Mouse (Mus musculus) left cerebral cortex, postnatal 4 days (tissue): ENCODE results near the gene Topors. TPM values are rescaled to one million over a fixed set of nuclear protein-coding genes. Genes with fewer than 3 reads are reported as not detected.
"Not testable (repeated sequence)": the region's sequence is repeated elsewhere in the genome, so short reads cannot be mapped to it uniquely, and the experiment has no call there.

ENCODE experiments used
- DNase-seq: peaks from one replicate; pipeline ENCODE4 v3.0.0-alpha.2; 2022
- intact Hi-C: fragments of 180-260 bp; cut with DNase I; formaldehyde crosslinking; loops from one replicate; pipeline ENCODE4 v1.15.1; 2025
- total RNA-seq, 2 experiments: library from RNA; stranded (reverse); gene quantifications; 2 replicates each; pipeline ENCODE4 v1.2.3; 2021

The Topors gene
- 10 to 100 TPM; 22.3 to 24.3 TPM for total RNA-seq

- peak; percentile 94 for DNase-seq
- intact Hi-C loops, result no loop called here
Observed at GRCm38 (mm10) chr4:40269430-40270032, at the start of gene Topors, which contains the start of gene Smim27. Gene Topors (minus strand): TSS chr4:40269850. Gene Smim27 (plus strand): TSS chr4:40269579.

GRCm38 (mm10) chr4:40317404-40317803 lies 47.8 kb upstream of the Topors start:
- intact Hi-C loops, result no loop called here
- DNase-seq, result no peak

GRCm38 (mm10) chr4:40313026-40313425 lies 43.4 kb upstream of the Topors start:
- intact Hi-C loops, result no loop called here
- DNase-seq, result no peak

- intact Hi-C loops, result no loop called here
- no peak for DNase-seq
Observed at GRCm38 (mm10) chr4:40312213-40312612, 42.6 kb upstream of the Topors start.

- intact Hi-C loops, result no loop called here
Observed at GRCm38 (mm10) chr4:40310796-40311383, 41.2 kb upstream of the Topors start.

GRCm38 (mm10) chr4:40309682-40310081 lies 40.0 kb upstream of the Topors start:
- intact Hi-C loops, result loop anchor here (10.0 kb wide), 1 partner anchor 165 kb away; the partner anchor contains the start of gene Tmem215
- DNase-seq, result no peak

More at GRCm38 (mm10) chr4:40310796-40311383, 41.2 kb upstream of the Topors start:
- no peak for DNase-seq

- intact Hi-C loops, result loop anchor here (2.0 to 10.0 kb wide), 2 partner anchors 172 to 378 kb away; partner anchors contain the start of gene Tmem215
- DNase-seq, result no peak
Observed at GRCm38 (mm10) chr4:40302445-40303125, 32.9 kb upstream of the Topors start.

GRCm38 (mm10) chr4:40301076-40301789 lies 31.6 kb upstream of the Topors start:
- DNase-seq, result peak; percentile 65
- intact Hi-C loops, result loop anchor here (10.0 kb wide), 1 partner anchor 174 kb away; the partner anchor contains the start of gene Tmem215

GRCm38 (mm10) chr4:40299169-40299568 lies 29.5 kb upstream of the Topors start:
- intact Hi-C loops, result no loop called here
- DNase-seq, result no peak

GRCm38 (mm10) chr4:40291511-40291910 lies 21.9 kb upstream of the Topors start:
- not testable (repeated sequence) for DNase-seq

GRCm38 (mm10) chr4:40289046-40289445 lies 19.4 kb upstream of the Topors start:
- intact Hi-C loops, result no loop called here
- DNase-seq, result no peak

More at GRCm38 (mm10) chr4:40291511-40291910, 21.9 kb upstream of the Topors start:
- intact Hi-C loops, result not testable (repeated sequence)

GRCm38 (mm10) chr4:40287415-40287814 lies 17.8 kb upstream of the Topors start:
- DNase-seq, result no peak
- intact Hi-C loops, result no loop called here

- intact Hi-C loops, result no loop called here
- peak; percentile 61 for DNase-seq
Observed at GRCm38 (mm10) chr4:40285582-40285981, 15.9 kb upstream of the Topors start.

GRCm38 (mm10) chr4:40279276-40279900 lies 9.7 kb upstream of the Topors start, which contains the start of gene Ndufb6:
Gene Ndufb6 (minus strand): TSS chr4:40279421.
- intact Hi-C loops, result no loop called here
- DNase-seq, result peak; percentile 98

- DNase-seq, result no peak
- intact Hi-C loops, result no loop called here
Observed at GRCm38 (mm10) chr4:40278880-40279275, 9.2 kb upstream of the Topors start.

- no peak for DNase-seq
- intact Hi-C loops, result no loop called here
Observed at GRCm38 (mm10) chr4:40268835-40269234, 815 bp downstream of the Topors start.

GRCm38 (mm10) chr4:40268204-40268813 lies 1.3 kb downstream of the Topors start:
- intact Hi-C loops, result no loop called here

GRCm38 (mm10) chr4:40267681-40268080 lies 2.0 kb downstream of the Topors start:
- intact Hi-C loops, result no loop called here
- no peak for DNase-seq

More at GRCm38 (mm10) chr4:40268204-40268813, 1.3 kb downstream of the Topors start:
- peak; percentile 96 for DNase-seq

- intact Hi-C loops, result no loop called here
- DNase-seq, result no peak
Observed at GRCm38 (mm10) chr4:40264321-40264720, 5.3 kb downstream of the Topors start.
